Mouse (Mus musculus) hindbrain, embryonic 15.5 days (tissue): ENCODE data around the gene Magi1. TPM values are rescaled to one million over a fixed set of nuclear protein-coding genes. Genes with fewer than 3 reads are reported as not detected.

Source experiments
- ATAC-seq: fragments of 200-750 bp; cut with Nextera tagmentation; 2 replicates; pipeline ENCODE4 v1.8.0; 2017; ENCODE audit warnings: low read depth, moderate number of reproducible peaks, moderate TSS enrichment; ENCODE audit not compliant: low FRiP score
- H3K27ac ChIP-seq: fragments of 300-500 bp; sonication (generic); replicated peaks from 2 replicates; pipeline ENCODE4 v1.5.1; 2015; ENCODE audit warnings: mild to moderate bottlenecking, inconsistent platforms
- H3K27me3 ChIP-seq: fragments of 300-500 bp; sonication (generic); 2 replicates; pipeline ENCODE4 v1.6.1; 2015; ENCODE audit warnings: control low read depth, inconsistent platforms
- H3K36me3 ChIP-seq: fragments of 300-500 bp; sonication (generic); 2 replicates; pipeline ENCODE4 v1.6.1; 2015; ENCODE audit warnings: control low read depth, inconsistent platforms
- H3K4me1 ChIP-seq: fragments of 300-500 bp; sonication (generic); replicated peaks from 2 replicates; pipeline ENCODE4 v1.6.1; 2015; ENCODE audit warnings: control low read depth, inconsistent platforms
- H3K4me2 ChIP-seq: fragments of 300-500 bp; sonication (generic); 2 replicates; pipeline ENCODE4 v1.6.1; 2015; ENCODE audit warnings: moderate library complexity, mild to moderate bottlenecking, inconsistent platforms
- H3K4me3 ChIP-seq: fragments of 300-500 bp; sonication (generic); 2 replicates; pipeline ENCODE4 v1.5.1; 2015; ENCODE audit warnings: mild to moderate bottlenecking, inconsistent platforms
- H3K9ac ChIP-seq: fragments of 300-500 bp; sonication (generic); 2 replicates; pipeline ENCODE4 v1.6.1; 2015; ENCODE audit warnings: inconsistent platforms
- H3K9me3 ChIP-seq: fragments of 300-500 bp; sonication (generic); 2 replicates; pipeline ENCODE4 v1.6.1; 2016; ENCODE audit warnings: control low read depth, inconsistent platforms
- WGBS: fragments of 180-500 bp; shearing (Covaris S2); methylation state at CpG from one replicate; pipeline ENCODE4 v1.1.7; 2015; 5-methylcytosine and 5-hydroxymethylcytosine counted together
- polyA plus RNA-seq: library from polyadenylated mRNA; unstranded; fragments of >200 nt; fragmentation: Nextera tagmentation; extraction: Ambion mirVana; gene quantifications from 2 replicates; pipeline ENCODE4 v1.2.1, GENCODE M21; 2015

The Magi1 gene
- polyA plus RNA-seq, 1 experiment from 2014 or later = 30.4 TPM

DNA sequence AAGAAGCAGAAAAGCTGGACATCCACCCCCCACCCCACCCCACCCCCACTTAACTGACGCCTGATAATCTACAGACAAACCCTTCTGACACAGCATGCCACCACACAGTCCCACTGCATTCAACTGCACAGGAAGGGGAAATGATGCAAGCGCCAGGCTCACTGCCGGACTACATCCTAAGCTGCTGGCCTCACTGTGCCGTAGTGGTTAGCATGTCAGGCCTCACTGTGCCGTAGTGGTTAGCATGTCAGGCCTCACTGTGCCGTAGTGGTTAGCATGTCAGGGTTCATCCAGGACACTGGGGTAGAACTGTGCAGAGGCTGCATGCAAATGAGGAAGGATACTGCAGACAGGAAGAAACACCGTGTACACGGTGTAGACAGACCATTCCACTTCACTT, 29.8 kb downstream of the Magi1 start:
- ATAC-seq = no peak
- Histone ChIP-seq H3K9ac (no peak overlapping the region), H3K36me3 (no peaks in the 10 kb centered on the region), H3K4me3 (no peak overlapping the region), H3K9me3 (no peaks in the 10 kb centered on the region), H3K4me2 (no peak overlapping the region), H3K4me1 (peaks cover 3% of the 10 kb centered on the region; the same call in 1 of the 2 replicates), H3K27ac (no peak overlapping the region), H3K27me3 (no peaks in the 10 kb centered on the region)
- 74% methylated on average over 8 of the region's 8 CpGs for WGBS

DNA sequence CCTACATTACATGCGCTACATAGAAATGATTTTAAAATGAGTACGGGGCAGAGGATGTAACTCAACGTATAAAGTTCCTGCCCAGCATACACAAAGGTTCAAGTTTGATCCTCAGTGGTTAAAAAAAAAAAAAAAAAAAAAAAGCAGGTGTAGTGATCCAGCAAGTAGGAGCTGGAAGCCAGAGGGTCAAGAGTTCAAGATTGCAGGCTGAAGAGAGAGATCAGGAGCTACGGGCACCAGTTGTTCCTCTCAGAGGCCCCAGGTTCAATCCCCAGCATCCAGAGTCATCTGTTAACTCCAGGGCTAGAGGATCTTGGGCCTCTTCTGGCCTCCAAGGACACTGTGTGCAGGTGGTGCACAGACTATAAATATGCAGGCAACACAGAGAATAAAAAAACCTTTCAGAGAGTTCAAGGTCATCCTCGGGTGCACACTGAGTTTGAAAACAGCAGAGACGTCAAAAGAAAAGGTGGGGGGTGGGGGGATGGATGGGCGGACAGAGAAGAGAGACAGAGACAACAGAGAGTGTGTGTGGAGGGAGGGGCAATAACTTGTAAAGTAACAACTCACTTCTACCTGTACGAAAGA, 32.3 kb downstream of the Magi1 start:
- peaks cover 3% of the 10 kb centered on the region; the same call in 1 of the 2 replicates for H3K4me1 ChIP-seq
- no peak overlapping the region for H3K27ac ChIP-seq
- no peak overlapping the region for H3K4me3 ChIP-seq
- H3K27me3 ChIP-seq = no peaks in the 10 kb centered on the region
- H3K9ac ChIP-seq = no peak overlapping the region
- no peaks in the 10 kb centered on the region for H3K9me3 ChIP-seq
- no peaks in the 10 kb centered on the region for H3K36me3 ChIP-seq
- H3K4me2 ChIP-seq = no peak overlapping the region
- 61% methylated on average over 8 of the region's 8 CpGs for WGBS
- ATAC-seq = no peak

DNA sequence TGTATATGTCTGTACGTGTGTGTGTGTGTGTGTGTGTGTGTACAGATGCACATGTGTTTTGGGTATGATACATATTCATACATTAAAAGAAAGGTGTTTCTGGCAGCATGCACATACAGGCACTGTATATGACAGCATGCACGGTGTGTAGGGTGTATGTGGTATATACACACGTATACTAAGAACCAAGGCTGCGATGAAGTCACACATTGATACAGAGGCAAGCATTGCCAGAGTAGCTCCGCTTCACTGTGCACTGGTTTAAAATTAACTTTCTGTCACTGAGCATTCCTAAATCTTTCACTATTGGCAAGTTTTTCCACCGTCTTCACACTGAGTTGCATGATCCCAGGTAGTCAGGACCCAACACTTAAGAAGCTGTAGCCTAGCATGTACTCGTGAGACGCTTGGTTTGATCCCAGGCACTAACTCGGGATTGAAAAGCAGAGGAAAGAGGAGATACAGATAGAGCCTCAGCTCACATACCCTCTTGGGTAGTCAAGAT, 34.4 kb downstream of the Magi1 start:
- no peak overlapping the region for H3K4me3 ChIP-seq
- no peak overlapping the region for H3K27ac ChIP-seq
- no peaks in the 10 kb centered on the region for H3K9me3 ChIP-seq
- H3K9ac ChIP-seq = no peak overlapping the region
- WGBS = 93% methylated on average over 9 of the region's 9 CpGs
- H3K4me1 ChIP-seq = no peaks in the 10 kb centered on the region
- no peak overlapping the region for H3K4me2 ChIP-seq
- H3K36me3 ChIP-seq = no peaks in the 10 kb centered on the region
- no peaks in the 10 kb centered on the region for H3K27me3 ChIP-seq
- ATAC-seq = no peak

DNA sequence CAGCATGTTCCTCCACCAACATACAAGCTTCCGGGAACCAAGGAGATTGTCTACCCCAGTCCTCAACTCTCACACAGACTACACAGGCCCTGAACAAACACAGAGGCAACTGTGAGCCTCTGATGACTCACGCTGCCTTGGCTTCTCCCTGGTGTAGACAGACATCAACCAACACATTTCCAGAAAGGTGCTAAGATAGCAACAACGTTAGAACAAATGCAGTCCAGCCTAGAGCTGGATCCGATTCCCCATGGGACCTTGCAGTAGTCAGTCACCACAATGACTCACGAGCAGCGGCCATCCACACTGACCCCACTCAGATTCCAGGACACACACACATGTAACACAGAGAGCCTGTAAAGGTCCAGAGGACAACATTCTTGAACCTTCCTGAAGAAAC, 42.5 kb downstream of the Magi1 start:
- no peaks in the 10 kb centered on the region for H3K9me3 ChIP-seq
- H3K36me3 ChIP-seq = no peaks in the 10 kb centered on the region
- H3K4me3 ChIP-seq = no peak overlapping the region
- H3K27ac ChIP-seq = no peak overlapping the region
- no peak for ATAC-seq
- no peak overlapping the region for H3K4me2 ChIP-seq
- H3K9ac ChIP-seq = no peak overlapping the region
- H3K27me3 ChIP-seq = no peaks in the 10 kb centered on the region
- no peaks in the 10 kb centered on the region for H3K4me1 ChIP-seq
- WGBS = 91% methylated on average over 6 of the region's 6 CpGs

DNA sequence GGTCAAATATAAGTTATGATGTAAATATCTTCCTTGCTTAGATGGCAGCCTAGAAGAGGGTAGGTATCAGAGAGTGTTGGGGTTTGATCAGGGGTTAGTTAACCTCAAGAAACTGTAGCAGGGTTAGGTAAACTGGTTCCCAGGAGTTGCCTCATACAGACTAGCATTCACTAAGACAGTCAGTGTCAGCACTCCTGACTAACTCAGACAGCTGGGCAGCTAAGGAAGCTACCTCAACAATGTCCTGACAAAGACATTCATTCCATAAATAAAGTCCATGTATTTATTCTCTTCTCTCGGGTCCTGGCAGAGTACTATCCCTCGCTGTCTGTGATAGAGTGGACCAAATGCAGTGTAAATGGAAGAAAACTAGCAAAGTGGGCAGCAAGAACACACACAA, 45.1 kb downstream of the Magi1 start:
- WGBS = 86% methylated on average over 2 of the region's 2 CpGs
- Histone ChIP-seq H3K4me1 (no peaks in the 10 kb centered on the region), H3K4me3 (no peak overlapping the region), H3K4me2 (no peak overlapping the region), H3K27me3 (no peaks in the 10 kb centered on the region), H3K36me3 (no peaks in the 10 kb centered on the region), H3K9ac (no peak overlapping the region), H3K27ac (no peak overlapping the region), H3K9me3 (no peaks in the 10 kb centered on the region)
- no peak for ATAC-seq

DNA sequence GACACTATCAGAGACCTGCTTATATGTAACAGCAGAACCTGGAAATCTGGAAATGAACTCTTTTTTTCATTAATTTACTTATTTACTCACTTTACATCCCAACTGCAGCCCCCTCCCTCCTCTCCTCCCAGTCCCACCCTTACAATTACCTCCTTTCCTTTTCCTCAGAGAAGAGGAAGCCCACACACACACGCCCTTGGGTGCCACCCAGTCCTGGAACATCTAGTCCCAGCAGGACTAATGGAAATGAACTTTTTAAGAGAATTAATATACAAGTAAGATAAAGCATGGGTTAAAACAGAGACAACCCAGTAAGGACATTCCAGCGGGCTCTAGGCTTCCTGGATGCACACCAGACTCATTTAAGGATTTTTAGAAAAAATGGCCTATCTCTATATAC, 46.8 kb downstream of the Magi1 start:
- Histone ChIP-seq H3K27me3 (no peaks in the 10 kb centered on the region), H3K4me3 (no peak overlapping the region), H3K36me3 (no peaks in the 10 kb centered on the region), H3K27ac (no peak overlapping the region), H3K9me3 (no peaks in the 10 kb centered on the region), H3K4me2 (no peak overlapping the region), H3K9ac (no peak overlapping the region), H3K4me1 (no peaks in the 10 kb centered on the region)
- 84% methylated on average over 2 of the region's 2 CpGs for WGBS
- ATAC-seq = no peak

DNA sequence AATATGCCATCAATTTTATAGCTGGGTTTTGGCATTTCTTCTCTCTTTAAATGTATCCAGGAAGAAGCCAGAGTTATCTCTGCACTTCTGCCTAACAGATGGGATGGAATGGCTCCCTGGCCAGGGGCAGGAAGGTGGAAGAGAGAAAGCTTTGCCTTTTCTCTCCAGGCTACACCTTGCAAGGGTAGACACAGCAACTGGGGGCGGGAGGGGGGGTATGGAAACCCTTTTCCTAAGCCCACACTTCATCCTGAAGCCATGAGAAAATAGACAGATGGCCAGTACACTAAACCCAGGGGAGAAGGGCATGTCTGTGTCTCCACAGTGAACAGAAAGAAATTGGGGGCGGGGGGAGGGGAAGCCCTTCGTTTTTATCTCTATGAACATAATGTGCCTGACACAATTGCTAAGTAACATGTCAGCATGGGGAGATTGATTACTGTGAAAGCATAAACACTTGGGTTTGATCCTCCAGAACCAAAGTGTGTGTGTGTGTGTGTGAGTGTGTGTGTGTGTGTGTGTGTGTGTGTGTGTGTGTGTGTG, 51.4 kb downstream of the Magi1 start:
- no peak for ATAC-seq
- no peak overlapping the region for H3K9ac ChIP-seq
- no peaks in the 10 kb centered on the region for H3K9me3 ChIP-seq
- H3K4me1 ChIP-seq = peaks cover 4% of the 10 kb centered on the region; the same call in 1 of the 2 replicates
- H3K27ac ChIP-seq = no peak overlapping the region
- 44% methylated on average over 3 of the region's 3 CpGs for WGBS
- H3K4me3 ChIP-seq = no peak overlapping the region
- no peaks in the 10 kb centered on the region for H3K36me3 ChIP-seq
- no peaks in the 10 kb centered on the region for H3K27me3 ChIP-seq
- H3K4me2 ChIP-seq = no peak overlapping the region

DNA sequence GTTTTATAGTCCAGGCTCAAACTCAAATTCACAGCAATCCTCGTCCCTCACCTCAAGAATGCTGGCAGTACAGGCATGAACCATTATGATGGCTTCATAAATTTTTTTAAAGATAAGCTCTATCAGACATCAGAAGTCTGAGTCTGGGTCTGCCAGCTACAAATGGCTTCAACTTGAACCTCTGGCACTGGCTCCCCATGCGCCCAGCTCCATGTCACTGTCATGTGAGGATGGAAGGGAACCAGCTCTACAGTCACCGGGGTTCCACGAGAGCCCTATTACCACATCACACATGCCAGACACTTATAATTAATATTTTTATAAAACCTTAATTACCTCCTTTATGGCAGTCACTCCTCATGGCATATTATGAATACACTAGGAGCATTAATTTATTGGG, 51.9 kb downstream of the Magi1 start:
- WGBS = 51% methylated on average over 4 of the region's 4 CpGs
- no peak overlapping the region for H3K4me3 ChIP-seq
- no peak overlapping the region for H3K4me2 ChIP-seq
- no peaks in the 10 kb centered on the region for H3K27me3 ChIP-seq
- no peak overlapping the region for H3K9ac ChIP-seq
- no peaks in the 10 kb centered on the region for H3K9me3 ChIP-seq
- H3K27ac ChIP-seq = no peak overlapping the region
- no peaks in the 10 kb centered on the region for H3K36me3 ChIP-seq
- H3K4me1 ChIP-seq = peaks cover 4% of the 10 kb centered on the region; the same call in 1 of the 2 replicates
- ATAC-seq = no peak

DNA sequence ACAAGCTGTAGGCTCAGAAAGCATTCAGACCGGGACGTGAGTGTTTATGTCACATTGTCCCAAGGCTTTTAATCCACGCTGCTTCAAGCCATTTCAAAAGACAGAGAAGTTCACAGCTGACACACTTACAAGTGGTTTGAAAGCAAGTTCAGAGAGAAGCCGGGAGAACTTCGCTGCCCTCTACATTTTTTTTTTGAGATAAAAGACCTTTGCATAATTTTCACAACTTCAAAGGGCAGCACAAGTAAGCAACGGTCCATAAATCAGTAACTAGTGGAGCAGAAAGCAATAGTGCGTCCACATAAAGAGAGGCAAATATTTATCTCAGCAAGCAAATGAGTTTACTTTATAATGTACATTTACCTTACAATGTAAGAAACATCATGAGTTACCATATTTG, 52.4 kb downstream of the Magi1 start:
- Histone ChIP-seq H3K27ac (no peak overlapping the region), H3K4me3 (no peak overlapping the region), H3K9ac (no peak overlapping the region), H3K4me2 (no peak overlapping the region), H3K9me3 (no peaks in the 10 kb centered on the region), H3K4me1 (peaks cover 4% of the 10 kb centered on the region; the same call in 1 of the 2 replicates), H3K36me3 (no peaks in the 10 kb centered on the region), H3K27me3 (no peaks in the 10 kb centered on the region)
- no peak for ATAC-seq
- WGBS = 18% methylated on average over 7 of the region's 7 CpGs

DNA sequence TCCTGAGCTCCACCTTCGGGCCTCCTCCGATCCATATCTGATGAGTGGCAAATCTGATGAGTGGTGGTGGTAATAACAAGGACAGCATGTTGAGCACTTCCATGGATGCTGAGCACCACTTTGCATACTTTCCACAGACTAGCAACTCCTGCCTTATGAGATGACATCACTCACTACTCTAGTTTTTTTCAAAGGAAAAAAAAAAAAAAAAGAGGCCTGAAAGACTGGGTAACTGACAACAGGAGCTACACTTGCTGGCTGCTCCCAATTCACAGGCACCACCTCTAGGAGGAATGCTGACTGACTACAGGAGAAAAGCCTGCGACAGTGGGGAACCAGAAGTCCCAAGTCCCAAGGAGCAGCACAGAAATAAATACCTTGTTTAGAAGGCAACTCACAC, 52.8 kb downstream of the Magi1 start:
- ATAC-seq = no peak
- Histone ChIP-seq H3K27me3 (no peaks in the 10 kb centered on the region), H3K4me3 (no peak overlapping the region), H3K4me1 (peaks cover 4% of the 10 kb centered on the region; the same call in 1 of the 2 replicates), H3K27ac (no peak overlapping the region), H3K36me3 (no peaks in the 10 kb centered on the region), H3K9me3 (no peaks in the 10 kb centered on the region), H3K9ac (no peak overlapping the region), H3K4me2 (no peak overlapping the region)
- 61% methylated on average over 3 of the region's 3 CpGs for WGBS

DNA sequence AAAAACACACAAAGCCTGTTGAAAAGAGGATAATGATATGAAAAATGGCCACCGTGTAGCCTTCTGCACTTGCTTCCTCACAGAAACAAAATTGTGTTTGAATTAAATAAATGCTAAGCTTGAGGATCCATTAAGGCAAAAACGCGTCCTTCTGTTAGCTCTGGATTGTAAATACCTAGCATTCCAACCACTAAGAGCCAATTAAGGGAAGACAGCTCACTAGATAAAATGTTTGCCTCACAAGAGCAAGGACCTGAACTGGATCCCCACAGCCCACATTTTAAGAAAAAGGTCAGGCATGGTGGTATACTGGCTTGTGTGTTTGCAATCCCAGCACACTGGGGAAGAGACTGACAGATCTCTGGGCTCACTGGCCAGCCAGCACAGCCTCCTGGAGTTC, 53.6 kb downstream of the Magi1 start:
- peaks cover 4% of the 10 kb centered on the region; the same call in 1 of the 2 replicates for H3K4me1 ChIP-seq
- no peak overlapping the region for H3K27ac ChIP-seq
- H3K27me3 ChIP-seq = no peaks in the 10 kb centered on the region
- no peak for ATAC-seq
- no peaks in the 10 kb centered on the region for H3K36me3 ChIP-seq
- WGBS = 76% methylated on average over 3 of the region's 3 CpGs
- H3K4me2 ChIP-seq = no peak overlapping the region
- no peaks in the 10 kb centered on the region for H3K9me3 ChIP-seq
- no peak overlapping the region for H3K4me3 ChIP-seq
- no peak overlapping the region for H3K9ac ChIP-seq

DNA sequence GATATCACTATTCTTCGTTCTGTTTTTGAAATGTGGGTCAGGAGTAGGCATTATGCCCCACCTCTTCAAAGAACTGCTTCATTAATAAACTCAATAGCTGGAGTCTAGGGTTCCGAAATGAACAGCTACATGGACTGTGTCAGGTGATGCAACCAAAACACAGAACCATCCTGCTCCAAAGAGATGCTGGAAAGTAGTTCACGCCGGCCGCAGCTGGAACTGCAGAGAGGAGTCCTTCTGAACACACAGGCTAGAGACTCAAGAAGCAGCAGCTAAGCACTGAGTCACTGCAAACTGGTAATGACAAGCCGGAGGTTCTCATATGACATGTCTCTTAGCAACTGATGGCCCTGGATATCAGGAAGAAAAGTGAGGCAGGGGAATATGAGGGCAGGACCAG, 57.5 kb downstream of the Magi1 start:
- peaks cover 3% of the 10 kb centered on the region; the same call in 1 of the 2 replicates for H3K4me1 ChIP-seq
- WGBS = 77% methylated on average over 6 of the region's 6 CpGs
- no peak overlapping the region for H3K9ac ChIP-seq
- H3K4me3 ChIP-seq = no peak overlapping the region
- no peaks in the 10 kb centered on the region for H3K27me3 ChIP-seq
- no peaks in the 10 kb centered on the region for H3K9me3 ChIP-seq
- H3K36me3 ChIP-seq = no peaks in the 10 kb centered on the region
- no peak overlapping the region for H3K27ac ChIP-seq
- no peak overlapping the region for H3K4me2 ChIP-seq
- ATAC-seq = no peak

DNA sequence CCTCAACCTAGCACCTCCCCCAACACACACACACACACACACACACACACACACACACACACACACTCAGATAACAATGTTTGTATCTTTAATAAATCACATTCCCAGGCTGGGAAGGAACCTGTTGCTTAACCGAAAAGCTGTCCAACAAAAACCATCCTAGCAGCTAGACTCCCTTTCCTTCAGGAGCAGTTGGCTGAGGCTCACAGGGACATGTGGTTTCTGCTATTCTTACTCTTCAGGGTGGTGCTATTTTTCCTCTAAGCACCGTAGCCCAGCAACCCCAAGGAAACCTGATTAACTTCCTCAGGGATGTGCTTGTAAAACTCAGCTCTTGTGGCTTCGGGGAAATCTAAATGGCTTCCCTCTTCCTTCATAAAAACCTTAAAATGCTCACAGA, 57.9 kb downstream of the Magi1 start:
- Histone ChIP-seq H3K27me3 (no peaks in the 10 kb centered on the region), H3K4me1 (no peaks in the 10 kb centered on the region), H3K9me3 (no peaks in the 10 kb centered on the region), H3K36me3 (no peaks in the 10 kb centered on the region), H3K9ac (no peak overlapping the region), H3K27ac (no peak overlapping the region), H3K4me3 (no peak overlapping the region), H3K4me2 (no peak overlapping the region)
- WGBS = 61% methylated on average over 3 of the region's 3 CpGs
- ATAC-seq = no peak
